32 mouse cellular contexts compared by ENCODE assay signal in the genomic region with DNA sequence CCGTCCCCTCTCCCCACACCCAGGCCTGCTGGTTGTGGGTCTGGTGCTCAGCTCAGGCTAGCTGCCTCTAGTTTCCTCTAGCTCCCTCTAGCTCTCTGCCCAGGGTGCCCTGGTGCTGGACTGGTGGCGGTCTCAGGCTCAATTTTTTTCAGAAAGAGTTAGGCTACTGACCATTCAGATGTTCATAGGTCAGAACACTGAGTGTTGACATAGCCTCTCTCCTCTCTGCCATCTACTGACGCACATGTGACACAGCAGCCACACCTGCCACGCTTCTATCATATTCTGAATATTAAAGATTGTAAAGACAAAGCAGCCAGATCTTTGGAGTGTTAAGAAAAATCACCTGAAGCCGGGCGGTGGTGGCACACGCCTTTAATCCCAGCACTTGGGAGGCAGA. TPM values are rescaled to one million over a fixed set of nuclear protein-coding genes. Genes with fewer than 3 reads are reported as not detected.
A peak's percentile ranks its signal among the peaks of the same experiment; 100 is the strongest.
DNase-seq lines count a peak whose midpoint lies in the region; ATAC-seq and TF ChIP-seq lines count a peak whose summit lies in the region.
"Had no signal": no experiment of that assay in that cellular context is flagged by ENCODE, and none has a peak within 500 bp of the region (broad histone marks: within the 10 kb centered on the region; RNA-seq: fewer than 3 reads in every experiment).

No protein-coding gene starts in this region.

- peak; percentile 56; the same call in 1 of the 2 replicates for TF ChIP-seq CTCF in liver, adult 2 months (IDR thresholded peaks at IDR 0.05; ENCODE audit: low read depth, low read length)

- no peak overlapping the region for H3K27ac ChIP-seq in heart, embryonic 10.5 days
- H3K27ac ChIP-seq in liver, adult 2 months (replicated peaks; ENCODE audit: insufficient read depth, low read depth, low read length) = no peak overlapping the region
- H3K27ac ChIP-seq in neural tube, embryonic 15.5 days (replicated peaks) = no peak overlapping the region
- H3K27ac ChIP-seq: embryonic facial prominence, embryonic 13.5 days; forebrain, embryonic 12.5 days; heart, embryonic 13.5 days; hindbrain, embryonic 13.5 days; midbrain, embryonic 13.5 days; stomach, embryonic 15.5 days had no signal

- no peaks in the 10 kb centered on the region for H3K9me3 ChIP-seq in heart, embryonic 10.5 days
- H3K9me3 ChIP-seq in neural tube, embryonic 15.5 days (replicated peaks) = no peaks in the 10 kb centered on the region
- H3K9me3 ChIP-seq: embryonic facial prominence, embryonic 13.5 days; forebrain, embryonic 12.5 days; G1E; heart, embryonic 13.5 days; hindbrain, embryonic 13.5 days; midbrain, embryonic 13.5 days; stomach, embryonic 15.5 days had no signal

- H3K4me3 ChIP-seq in heart, embryonic 10.5 days = no peak overlapping the region
- H3K4me3 ChIP-seq in liver, adult 2 months (ENCODE audit: insufficient read depth, low read depth, low read length) = no peak overlapping the region
- no peak overlapping the region for H3K4me3 ChIP-seq in neural tube, embryonic 15.5 days (replicated peaks)
- H3K4me3 ChIP-seq: embryonic facial prominence, embryonic 13.5 days; erythroblast, embryonic 14.5 days; forebrain, embryonic 12.5 days; heart, embryonic 13.5 days; hindbrain, embryonic 13.5 days; midbrain, embryonic 13.5 days; stomach, embryonic 15.5 days had no signal

- H3K36me3 ChIP-seq in heart, embryonic 10.5 days = no peaks in the 10 kb centered on the region
- H3K36me3 ChIP-seq in liver, adult 2 months (ENCODE audit: control insufficient read depth, insufficient read depth, low read length) = no peaks in the 10 kb centered on the region
- no peaks in the 10 kb centered on the region for H3K36me3 ChIP-seq in neural tube, embryonic 15.5 days
- H3K36me3 ChIP-seq: embryonic facial prominence, embryonic 13.5 days; forebrain, embryonic 12.5 days; G1E; heart, embryonic 13.5 days; hindbrain, embryonic 13.5 days; midbrain, embryonic 13.5 days; stomach, embryonic 15.5 days had no signal

- no peak overlapping the region for H3K9ac ChIP-seq in liver, adult 2 months (ENCODE audit: low read depth, low read length)
- H3K9ac ChIP-seq in neural tube, embryonic 15.5 days (replicated peaks) = no peak overlapping the region
- H3K9ac ChIP-seq: embryonic facial prominence, embryonic 13.5 days; forebrain, embryonic 12.5 days; heart, embryonic 13.5 days; hindbrain, embryonic 13.5 days; midbrain, embryonic 13.5 days; stomach, embryonic 15.5 days had no signal

- WGBS in heart, embryonic 10.5 days = 75% methylated on average over 7 of the region's 7 CpGs
- WGBS in liver, adult 2 months = 63% methylated on average over 7 of the region's 7 CpGs
- 87% methylated on average over 7 of the region's 7 CpGs for WGBS in neural tube, embryonic 15.5 days

- no peak for ATAC-seq in neural tube, embryonic 15.5 days (ENCODE audit: low FRiP score)
- ATAC-seq: midbrain, embryonic 13.5 days had no signal

- H3K79me2 ChIP-seq in liver, adult 2 months (ENCODE audit: control insufficient read depth, insufficient read depth, low read length) = no peaks in the 10 kb centered on the region

- DNase-seq in heart, embryonic 10.5 days (ENCODE audit: low spot score) = peak; percentile 68
- DNase-seq in heart, postnatal 10 days = no peak
- DNase-seq in liver, adult 2 months (ENCODE audit: extremely low read depth, low read depth, low spot score) = peak; percentile 55
- no peak for DNase-seq in liver
- DNase-seq in neural tube, embryonic 10.5 days (ENCODE audit: extremely low spot score, low spot score) = peak; percentile 11
- DNase-seq in frontal cortex, postnatal 14 days (ENCODE audit: low spot score in 2 of 2) = no peak
- DNase-seq: adrenal gland, adult 2 months; cerebellum, adult 18-20 months; cerebellum, postnatal 14 days; heart, postnatal 36 days; kidney, adult 8-10 months; kidney, postnatal 36 days; layer of hippocampus, adult 9-11 months; lung, postnatal 14 days; thymus, adult 18-20 months; thymus, postnatal 4 days had no signal

- no peak overlapping the region for H3K4me2 ChIP-seq in neural tube, embryonic 15.5 days
- H3K4me2 ChIP-seq: embryonic facial prominence, embryonic 13.5 days; forebrain, embryonic 12.5 days; heart, embryonic 13.5 days; hindbrain, embryonic 13.5 days; midbrain, embryonic 13.5 days; stomach, embryonic 15.5 days had no signal

- H3K27me3 ChIP-seq in heart, embryonic 10.5 days (ENCODE audit: insufficient read depth, poor library complexity, severe bottlenecking) = peaks cover 58% of the 10 kb centered on the region
- H3K27me3 ChIP-seq in liver, adult 2 months (ENCODE audit: control insufficient read depth, insufficient read depth, low read length) = peaks cover 7% of the 10 kb centered on the region
- peaks cover 67% of the 10 kb centered on the region for H3K27me3 ChIP-seq in neural tube, embryonic 15.5 days (replicated peaks)

- no peaks in the 10 kb centered on the region for H3K4me1 ChIP-seq in heart, embryonic 10.5 days
- H3K4me1 ChIP-seq in liver, adult 2 months (ENCODE audit: control insufficient read depth, insufficient read depth, low read length) = no peaks in the 10 kb centered on the region
- peaks cover 5% of the 10 kb centered on the region for H3K4me1 ChIP-seq in neural tube, embryonic 15.5 days
- H3K4me1 ChIP-seq: embryonic facial prominence, embryonic 13.5 days; heart, embryonic 13.5 days; stomach, embryonic 15.5 days had no signal

- intact Hi-C loops in heart, postnatal 10 days (cut with DNase I) = loop anchor here (5.0 kb wide), 1 partner anchor 181 kb away; no protein-coding TSS in a partner anchor

- no peak for TF ChIP-seq POLR2A in liver, adult 2 months (IDR thresholded peaks at IDR 0.05; ENCODE audit: extremely low read depth, insufficient read depth, low read length)

RNA-seq across cellular contexts. Expression of a gene that starts 14.4 kb away (rescaled TPM):
- polyA plus RNA-seq in heart, embryonic 10.5 days (2016; fragmentation: Nextera tagmentation; extraction: Ambion mirVana) = not detected in 2 replicates
- not detected for total RNA-seq in heart, postnatal 10 days (2021)
- not detected in 2 replicates for total RNA-seq in liver, adult 2 months (2014; rRNA removed)
- polyA plus RNA-seq in liver, adult 2 months (2012; rRNA removed) = not detected in 2 replicates
- 1.0 TPM in 1 of 2 replicates, not detected in the other for polyA plus RNA-seq in neural tube, embryonic 15.5 days (2015; fragmentation: Nextera tagmentation; extraction: Ambion mirVana)
- total RNA-seq: adrenal gland, adult 2 months; adrenal gland, postnatal 4 days; gastrocnemius, adult 8-10 months; heart, postnatal 36 days; megakaryocyte progenitor cell, adult 5-6 weeks; neutrophil, adult 5-6 weeks had no signal
- polyA plus RNA-seq: adrenal gland, adult 2 months; erythroblast, embryonic 14.5 days; G1E; gonadal fat pad, adult 2 months; liver, embryonic 16.5 days; stomach, embryonic 15.5 days had no signal

RNA-seq across cellular contexts. Expression of a gene that starts 49.6 kb away (rescaled TPM):
- polyA plus RNA-seq in heart, embryonic 10.5 days (2016; fragmentation: Nextera tagmentation; extraction: Ambion mirVana) = 20.5 and 21.9 TPM in 2 replicates
- total RNA-seq in heart, postnatal 10 days (2021) = 10 to 100 TPM; 21.2 to 28.7 TPM
- 12.6 and 18.0 TPM in 2 replicates for total RNA-seq in liver, adult 2 months (2014; rRNA removed)
- 2.5 and 3.2 TPM in 2 replicates for polyA plus RNA-seq in liver, adult 2 months (2012; rRNA removed)
- 36.9 and 37.7 TPM in 2 replicates for polyA plus RNA-seq in neural tube, embryonic 15.5 days (2015; fragmentation: Nextera tagmentation; extraction: Ambion mirVana)

RNA-seq across cellular contexts. Expression of a gene that starts 49.8 kb away (rescaled TPM):
- polyA plus RNA-seq in heart, embryonic 10.5 days (2016; fragmentation: Nextera tagmentation; extraction: Ambion mirVana) = 0.14 and 0.20 TPM in 2 replicates
- total RNA-seq in heart, postnatal 10 days (2021) = under 1 TPM; 0.12 to 0.37 TPM
- 0.07 and 0.18 TPM in 2 replicates for total RNA-seq in liver, adult 2 months (2014; rRNA removed)
- polyA plus RNA-seq in liver, adult 2 months (2012; rRNA removed) = not detected in 2 replicates
- 0.08 TPM in 1 of 2 replicates, not detected in the other for polyA plus RNA-seq in neural tube, embryonic 15.5 days (2015; fragmentation: Nextera tagmentation; extraction: Ambion mirVana)
- total RNA-seq: adrenal gland, postnatal 4 days; heart, postnatal 36 days; left cerebral cortex, postnatal 36 days had no signal
- polyA plus RNA-seq: adrenal gland, adult 2 months; erythroblast, embryonic 14.5 days; G1E; hindbrain, embryonic 13.5 days had no signal

Comparison
In these comparisons a context has a peak if more than half of its experiments do, and no peak if none do; other contexts are left out.
1. DNase-seq: peak in heart, embryonic 10.5 days (single experiment), liver, adult 2 months (single experiment) and neural tube, embryonic 10.5 days (single experiment); none in heart, postnatal 10 days (0 of 2), liver (single experiment) and frontal cortex, postnatal 14 days (0 of 2).